Mouse (Mus musculus): ENCODE results near the gene 4921539E11Rik. TPM values are rescaled to one million over a fixed set of nuclear protein-coding genes. Genes with fewer than 3 reads are reported as not detected.

4921539E11Rik gene
- polyA plus RNA-seq, 1 experiment from 2014 or later = not detected

GRCm38 (mm10) chr4:103263378-103263777 lies 27.3 kb downstream of the 4921539E11Rik start:
- Histone ChIP-seq H3K4me1 (ENCODE audit: control insufficient read depth, insufficient read depth, low read length) (no peaks in the 10 kb centered on the region), H3K9ac (ENCODE audit: low read depth, low read length) (no peak overlapping the region), H3K4me3 (ENCODE audit: low read depth, low read length) (no peak overlapping the region), H3K27me3 (replicated peaks; ENCODE audit: control insufficient read depth, insufficient read depth, low read length) (no peaks in the 10 kb centered on the region), H3K36me3 (ENCODE audit: control insufficient read depth, insufficient read depth, low read length) (no peaks in the 10 kb centered on the region), H3K9me3 (ENCODE audit: control insufficient read depth, low read length) (no peaks in the 10 kb centered on the region), H3K4me2 (ENCODE audit: low read depth, low read length) (no peak overlapping the region), H3K27ac (replicated peaks; ENCODE audit: low read depth, low read length) (no peak overlapping the region)
- 68% methylated on average over 5 of the region's 5 CpGs for WGBS
- DNase-seq (ENCODE audit: low spot score) = no peak
- no peak for ATAC-seq (ENCODE audit: low read depth)

- 88% methylated on average over 3 of the region's 3 CpGs for WGBS
- Histone ChIP-seq H3K36me3 (ENCODE audit: control insufficient read depth, insufficient read depth, low read length) (no peaks in the 10 kb centered on the region), H3K9ac (ENCODE audit: low read depth, low read length) (no peak overlapping the region), H3K27me3 (replicated peaks; ENCODE audit: control insufficient read depth, insufficient read depth, low read length) (no peaks in the 10 kb centered on the region), H3K4me2 (ENCODE audit: low read depth, low read length) (no peak overlapping the region), H3K27ac (replicated peaks; ENCODE audit: low read depth, low read length) (no peak overlapping the region), H3K9me3 (ENCODE audit: control insufficient read depth, low read length) (0 out of 2 replicates have a peak, but pooled peaks cover 6% of the 10 kb centered on the region), H3K4me1 (ENCODE audit: control insufficient read depth, insufficient read depth, low read length) (no peaks in the 10 kb centered on the region), H3K4me3 (ENCODE audit: low read depth, low read length) (no peak overlapping the region)
- ATAC-seq (ENCODE audit: low read depth) (no peak), DNase-seq (ENCODE audit: low spot score) (no peak)
Observed at GRCm38 (mm10) chr4:103258817-103259216, 31.8 kb downstream of the 4921539E11Rik start.

GRCm38 (mm10) chr4:103253846-103254245 lies 36.8 kb downstream of the 4921539E11Rik start:
- H3K9me3 ChIP-seq (ENCODE audit: control insufficient read depth, low read length) = 0 out of 2 replicates have a peak, but pooled peaks cover 6% of the 10 kb centered on the region
- H3K4me3 ChIP-seq (ENCODE audit: low read depth, low read length) = no peak overlapping the region
- no peak overlapping the region for H3K9ac ChIP-seq (ENCODE audit: low read depth, low read length)
- DNase-seq (ENCODE audit: low spot score) = no peak
- no peak for ATAC-seq (ENCODE audit: low read depth)
- WGBS = 84% methylated on average over 4 of the region's 4 CpGs
- H3K36me3 ChIP-seq (ENCODE audit: control insufficient read depth, insufficient read depth, low read length) = no peaks in the 10 kb centered on the region
- no peaks in the 10 kb centered on the region for H3K27me3 ChIP-seq (replicated peaks; ENCODE audit: control insufficient read depth, insufficient read depth, low read length)
- no peak overlapping the region for H3K27ac ChIP-seq (replicated peaks; ENCODE audit: low read depth, low read length)
- H3K4me2 ChIP-seq (ENCODE audit: low read depth, low read length) = no peak overlapping the region
- no peaks in the 10 kb centered on the region for H3K4me1 ChIP-seq (ENCODE audit: control insufficient read depth, insufficient read depth, low read length)

- no peak overlapping the region for H3K27ac ChIP-seq (replicated peaks; ENCODE audit: low read depth, low read length)
- H3K4me1 ChIP-seq (ENCODE audit: control insufficient read depth, insufficient read depth, low read length) = no peaks in the 10 kb centered on the region
- DNase-seq (ENCODE audit: low spot score) = no peak
- H3K9me3 ChIP-seq (ENCODE audit: control insufficient read depth, low read length) = no peaks in the 10 kb centered on the region
- H3K27me3 ChIP-seq (replicated peaks; ENCODE audit: control insufficient read depth, insufficient read depth, low read length) = no peaks in the 10 kb centered on the region
- H3K4me2 ChIP-seq (ENCODE audit: low read depth, low read length) = no peak overlapping the region
- H3K4me3 ChIP-seq (ENCODE audit: low read depth, low read length) = no peak overlapping the region
- 70% methylated on average over 6 of the region's 6 CpGs for WGBS
- no peak overlapping the region for H3K9ac ChIP-seq (ENCODE audit: low read depth, low read length)
- no peaks in the 10 kb centered on the region for H3K36me3 ChIP-seq (ENCODE audit: control insufficient read depth, insufficient read depth, low read length)
- no peak for ATAC-seq (ENCODE audit: low read depth)
Observed at GRCm38 (mm10) chr4:103249436-103250085, 41.1 kb downstream of the 4921539E11Rik start.

GRCm38 (mm10) chr4:103247813-103248212 lies 42.9 kb downstream of the 4921539E11Rik start:
- DNase-seq (ENCODE audit: low spot score) (peak; percentile 9), ATAC-seq (ENCODE audit: low read depth) (peak; percentile 53; the same call in 1 of the 2 replicates)
- H3K36me3 ChIP-seq (ENCODE audit: control insufficient read depth, insufficient read depth, low read length) = no peaks in the 10 kb centered on the region
- no peak overlapping the region for H3K4me3 ChIP-seq (ENCODE audit: low read depth, low read length)
- no peak overlapping the region for H3K9ac ChIP-seq (ENCODE audit: low read depth, low read length)
- 78% methylated on average over 2 of the region's 2 CpGs for WGBS
- H3K4me1 ChIP-seq (ENCODE audit: control insufficient read depth, insufficient read depth, low read length) = no peaks in the 10 kb centered on the region
- H3K27ac ChIP-seq (replicated peaks; ENCODE audit: low read depth, low read length) = no peak overlapping the region
- no peaks in the 10 kb centered on the region for H3K27me3 ChIP-seq (replicated peaks; ENCODE audit: control insufficient read depth, insufficient read depth, low read length)
- H3K4me2 ChIP-seq (ENCODE audit: low read depth, low read length) = no peak overlapping the region
- no peaks in the 10 kb centered on the region for H3K9me3 ChIP-seq (ENCODE audit: control insufficient read depth, low read length)

GRCm38 (mm10) chr4:103247249-103247648 lies 43.4 kb downstream of the 4921539E11Rik start:
- Histone ChIP-seq H3K27me3 (replicated peaks; ENCODE audit: control insufficient read depth, insufficient read depth, low read length) (no peaks in the 10 kb centered on the region), H3K4me1 (ENCODE audit: control insufficient read depth, insufficient read depth, low read length) (no peaks in the 10 kb centered on the region), H3K9me3 (ENCODE audit: control insufficient read depth, low read length) (no peaks in the 10 kb centered on the region), H3K4me3 (ENCODE audit: low read depth, low read length) (no peak overlapping the region), H3K9ac (ENCODE audit: low read depth, low read length) (no peak overlapping the region), H3K36me3 (ENCODE audit: control insufficient read depth, insufficient read depth, low read length) (no peaks in the 10 kb centered on the region), H3K27ac (replicated peaks; ENCODE audit: low read depth, low read length) (no peak overlapping the region), H3K4me2 (ENCODE audit: low read depth, low read length) (no peak overlapping the region)
- no peak for ATAC-seq (ENCODE audit: low read depth)
- 79% methylated on average over 3 of the region's 3 CpGs for WGBS
- DNase-seq (ENCODE audit: low spot score) = no peak

- no peak overlapping the region for H3K4me3 ChIP-seq (ENCODE audit: low read depth, low read length)
- H3K27me3 ChIP-seq (replicated peaks; ENCODE audit: control insufficient read depth, insufficient read depth, low read length) = no peaks in the 10 kb centered on the region
- no peaks in the 10 kb centered on the region for H3K36me3 ChIP-seq (ENCODE audit: control insufficient read depth, insufficient read depth, low read length)
- no peaks in the 10 kb centered on the region for H3K4me1 ChIP-seq (ENCODE audit: control insufficient read depth, insufficient read depth, low read length)
- 40% methylated on average over 2 of the region's 2 CpGs for WGBS
- ATAC-seq (ENCODE audit: low read depth) = no peak
- H3K9me3 ChIP-seq (ENCODE audit: control insufficient read depth, low read length) = no peaks in the 10 kb centered on the region
- H3K27ac ChIP-seq (replicated peaks; ENCODE audit: low read depth, low read length) = no peak overlapping the region
- DNase-seq (ENCODE audit: low spot score) = no peak
- H3K4me2 ChIP-seq (ENCODE audit: low read depth, low read length) = no peak overlapping the region
- H3K9ac ChIP-seq (ENCODE audit: low read depth, low read length) = no peak overlapping the region
Observed at GRCm38 (mm10) chr4:103232156-103232555, 58.5 kb downstream of the 4921539E11Rik start.

GRCm38 (mm10) chr4:103222854-103223253 lies 67.8 kb downstream of the 4921539E11Rik start:
- no peaks in the 10 kb centered on the region for H3K9me3 ChIP-seq (ENCODE audit: control insufficient read depth, low read length)
- H3K4me1 ChIP-seq (ENCODE audit: control insufficient read depth, insufficient read depth, low read length) = no peaks in the 10 kb centered on the region
- H3K27ac ChIP-seq (replicated peaks; ENCODE audit: low read depth, low read length) = no peak overlapping the region
- H3K36me3 ChIP-seq (ENCODE audit: control insufficient read depth, insufficient read depth, low read length) = no peaks in the 10 kb centered on the region
- 34% methylated on average over 9 of the region's 9 CpGs for WGBS
- no peak overlapping the region for H3K4me3 ChIP-seq (ENCODE audit: low read depth, low read length)
- DNase-seq (ENCODE audit: low spot score) (no peak), ATAC-seq (ENCODE audit: low read depth) (no peak)
- H3K4me2 ChIP-seq (ENCODE audit: low read depth, low read length) = no peak overlapping the region
- no peaks in the 10 kb centered on the region for H3K27me3 ChIP-seq (replicated peaks; ENCODE audit: control insufficient read depth, insufficient read depth, low read length)
- H3K9ac ChIP-seq (ENCODE audit: low read depth, low read length) = no peak overlapping the region

GRCm38 (mm10) chr4:103221789-103222188 lies 68.9 kb downstream of the 4921539E11Rik start:
- DNase-seq (ENCODE audit: low spot score) = no peak
- ATAC-seq (ENCODE audit: low read depth) = no peak
- WGBS = 61% methylated on average over 6 of the region's 6 CpGs
- H3K4me3 ChIP-seq (ENCODE audit: low read depth, low read length) = no peak overlapping the region
- no peak overlapping the region for H3K27ac ChIP-seq (replicated peaks; ENCODE audit: low read depth, low read length)
- H3K36me3 ChIP-seq (ENCODE audit: control insufficient read depth, insufficient read depth, low read length) = no peaks in the 10 kb centered on the region
- no peaks in the 10 kb centered on the region for H3K4me1 ChIP-seq (ENCODE audit: control insufficient read depth, insufficient read depth, low read length)
- no peaks in the 10 kb centered on the region for H3K9me3 ChIP-seq (ENCODE audit: control insufficient read depth, low read length)
- no peak overlapping the region for H3K4me2 ChIP-seq (ENCODE audit: low read depth, low read length)
- H3K9ac ChIP-seq (ENCODE audit: low read depth, low read length) = no peak overlapping the region
- H3K27me3 ChIP-seq (replicated peaks; ENCODE audit: control insufficient read depth, insufficient read depth, low read length) = no peaks in the 10 kb centered on the region

Data from embryonic facial prominence, embryonic 14.5 days (tissue).